9 mouse cellular contexts compared by ENCODE assay signal in the genomic region with DNA sequence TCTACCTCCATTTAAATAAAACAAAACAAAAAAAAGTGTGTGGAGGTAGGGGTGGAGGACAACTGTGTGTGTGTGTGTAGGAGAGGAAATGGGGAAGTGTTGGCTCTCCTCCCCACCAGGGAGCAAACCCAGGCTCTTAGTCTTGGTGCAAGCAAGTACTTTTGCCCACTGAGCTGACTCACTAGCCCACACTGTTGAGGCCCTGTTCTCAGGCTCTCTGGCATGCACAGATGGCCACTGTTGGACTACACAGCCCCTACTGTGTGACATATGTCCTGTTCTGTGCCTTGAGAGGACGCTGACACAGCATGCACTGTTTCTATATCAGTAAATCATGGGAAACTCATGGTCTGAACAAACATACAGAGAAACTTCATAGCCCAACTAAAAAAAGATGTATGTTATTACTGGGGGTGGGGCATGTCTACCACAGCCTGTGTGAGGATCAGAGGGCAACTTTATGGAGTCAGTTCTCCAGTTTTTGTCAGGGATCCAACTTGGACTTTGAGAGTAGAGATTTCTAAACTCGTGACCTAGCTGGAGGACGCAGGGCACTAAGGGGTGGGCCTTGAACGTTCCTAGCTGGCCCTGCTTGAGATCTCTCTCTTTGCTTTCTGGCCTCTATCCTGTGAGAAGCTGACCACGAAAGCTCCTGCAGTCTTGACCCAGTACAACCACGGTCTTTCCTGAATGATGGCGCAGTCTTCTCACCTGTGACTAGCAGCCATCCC. TPM values are rescaled to one million over a fixed set of nuclear protein-coding genes. Genes with fewer than 3 reads are reported as not detected.
DNase-seq lines count a peak whose midpoint lies in the region; ATAC-seq lines count a peak whose summit lies in the region.
"Had no signal": no experiment of that assay in that cellular context is flagged by ENCODE, and none has a peak within 500 bp of the region (broad histone marks: within the 10 kb centered on the region; RNA-seq: fewer than 3 reads in every experiment).

No protein-coding gene starts in this region.

- no peak for ATAC-seq in forebrain, embryonic 15.5 days (replicated peaks)
- ATAC-seq in forebrain, embryonic 13.5 days, result no peak
- no peak for ATAC-seq in kidney, embryonic 14.5 days (ENCODE audit: low FRiP score, low TSS enrichment)
- no peak for ATAC-seq in midbrain, embryonic 14.5 days (ENCODE audit: low FRiP score, low TSS enrichment)
- ATAC-seq in megakaryocyte-erythroid progenitor cell, adult 5-6 weeks (replicated peaks; ENCODE audit: low FRiP score, low TSS enrichment, poor library complexity, severe bottlenecking), result no peak

- H3K4me1 ChIP-seq in forebrain, embryonic 15.5 days, result peaks cover 5% of the 10 kb centered on the region
- H3K4me1 ChIP-seq in forebrain, embryonic 13.5 days, result peaks cover 10% of the 10 kb centered on the region; the same call in 1 of the 2 replicates
- H3K4me1 ChIP-seq in kidney, embryonic 14.5 days (ENCODE audit: control insufficient read depth, insufficient read depth, low read length), result no peaks in the 10 kb centered on the region
- H3K4me1 ChIP-seq in midbrain, embryonic 14.5 days (ENCODE audit: control insufficient read depth, insufficient read depth, low read length), result no peaks in the 10 kb centered on the region

- no peak overlapping the region for H3K4me3 ChIP-seq in forebrain, embryonic 15.5 days
- no peak overlapping the region for H3K4me3 ChIP-seq in forebrain, embryonic 13.5 days
- H3K4me3 ChIP-seq in kidney, embryonic 14.5 days (ENCODE audit: low read length), result no peak overlapping the region
- no peak overlapping the region for H3K4me3 ChIP-seq in midbrain, embryonic 14.5 days (replicated peaks; ENCODE audit: low read depth, low read length)

- WGBS in forebrain, embryonic 15.5 days, result 87% methylated on average over 7 of the region's 7 CpGs
- 88% methylated on average over 7 of the region's 7 CpGs for WGBS in forebrain, embryonic 13.5 days
- 73% methylated on average over 7 of the region's 7 CpGs for WGBS in kidney, embryonic 14.5 days
- 88% methylated on average over 7 of the region's 7 CpGs for whole genome bisulfite sequencing in midbrain, embryonic 14.5 days

- H3K4me2 ChIP-seq in forebrain, embryonic 15.5 days (replicated peaks), result no peak overlapping the region
- no peak overlapping the region for H3K4me2 ChIP-seq in forebrain, embryonic 13.5 days
- H3K4me2 ChIP-seq in kidney, embryonic 14.5 days (replicated peaks; ENCODE audit: low read depth, low read length), result no peak overlapping the region
- H3K4me2 ChIP-seq in midbrain, embryonic 14.5 days (ENCODE audit: low read length), result no peak overlapping the region

- H3K9ac ChIP-seq in forebrain, embryonic 15.5 days (replicated peaks), result no peak overlapping the region
- no peak overlapping the region for H3K9ac ChIP-seq in forebrain, embryonic 13.5 days
- no peak overlapping the region for H3K9ac ChIP-seq in kidney, embryonic 14.5 days (ENCODE audit: low read depth, low read length)
- no peak overlapping the region for H3K9ac ChIP-seq in midbrain, embryonic 14.5 days (replicated peaks; ENCODE audit: low read length)

- H3K27ac ChIP-seq in forebrain, embryonic 15.5 days (replicated peaks), result 0 out of 2 replicates have a peak overlapping the region, but pooled peaks have one; percentile 17
- no peak overlapping the region for H3K27ac ChIP-seq in forebrain, embryonic 13.5 days
- peak overlapping the region; percentile 14; the same call in 1 of the 2 replicates for H3K27ac ChIP-seq in kidney, embryonic 14.5 days (ENCODE audit: low read depth, low read length)
- no peak overlapping the region for H3K27ac ChIP-seq in midbrain, embryonic 14.5 days (replicated peaks; ENCODE audit: low read depth, low read length)

- no peaks in the 10 kb centered on the region for H3K27me3 ChIP-seq in forebrain, embryonic 15.5 days
- H3K27me3 ChIP-seq in forebrain, embryonic 13.5 days, result no peaks in the 10 kb centered on the region
- no peaks in the 10 kb centered on the region for H3K27me3 ChIP-seq in kidney, embryonic 14.5 days (ENCODE audit: control insufficient read depth, insufficient read depth, low read length)
- no peaks in the 10 kb centered on the region for H3K27me3 ChIP-seq in midbrain, embryonic 14.5 days (ENCODE audit: control insufficient read depth, insufficient read depth, low read length)

- H3K9me3 ChIP-seq in forebrain, embryonic 15.5 days, result no peaks in the 10 kb centered on the region
- H3K9me3 ChIP-seq in forebrain, embryonic 13.5 days (replicated peaks), result no peaks in the 10 kb centered on the region
- H3K9me3 ChIP-seq in kidney, embryonic 14.5 days (ENCODE audit: control insufficient read depth, low read length), result no peaks in the 10 kb centered on the region
- no peaks in the 10 kb centered on the region for H3K9me3 ChIP-seq in midbrain, embryonic 14.5 days (ENCODE audit: control insufficient read depth, low read length)

- H3K36me3 ChIP-seq in forebrain, embryonic 15.5 days, result peaks cover 43% of the 10 kb centered on the region
- peaks cover 51% of the 10 kb centered on the region for H3K36me3 ChIP-seq in forebrain, embryonic 13.5 days (ENCODE audit: poor library complexity, severe bottlenecking)
- H3K36me3 ChIP-seq in kidney, embryonic 14.5 days (ENCODE audit: control insufficient read depth, insufficient read depth, low read length), result peaks cover 74% of the 10 kb centered on the region
- peaks cover 52% of the 10 kb centered on the region for H3K36me3 ChIP-seq in midbrain, embryonic 14.5 days (ENCODE audit: control insufficient read depth, insufficient read depth, low read length)

- peak; percentile 78 for DNase-seq in 416B (ENCODE audit: low read depth)
- DNase-seq in cerebellum, adult 8-10 months, result peak; percentile 77
- no peak for DNase-seq in midbrain, embryonic 14.5 days
- DNase-seq in layer of hippocampus, postnatal 10 days (ENCODE audit: low spot score in 2 of 2), result no peak

RNA-seq across cellular contexts. Expression of gene Ccdc8, which starts 10.9 kb away (rescaled TPM):
- polyA plus RNA-seq in forebrain, embryonic 15.5 days (2015; fragmentation: Nextera tagmentation; extraction: Ambion mirVana), result 6.8 and 7.0 TPM in 2 replicates
- 6.0 and 8.6 TPM in 2 replicates for polyA plus RNA-seq in forebrain, embryonic 13.5 days (2015; fragmentation: Nextera tagmentation; extraction: Ambion mirVana)
- polyA plus RNA-seq in kidney, embryonic 14.5 days (2014; fragmentation: Nextera tagmentation; extraction: Ambion mirVana), result 17.5 and 21.4 TPM in 2 replicates
- polyA plus RNA-seq in midbrain, embryonic 14.5 days (2014; fragmentation: Nextera tagmentation; extraction: Ambion mirVana), result 3.1 and 4.5 TPM in 2 replicates
- total RNA-seq in layer of hippocampus, postnatal 10 days (2021), result 1 to 10 TPM; 3.7 to 4.4 TPM
- 0.79 and 2.7 TPM in 2 replicates for total RNA-seq in megakaryocyte-erythroid progenitor cell, adult 5-6 weeks (2014; fragmentation: Nextera tagmentation)
- 1.1 and 5.3 TPM in 2 replicates for total RNA-seq in megakaryocyte-erythroid progenitor cell, adult 5-6 weeks (2017)

RNA-seq across cellular contexts. Expression of gene Gm42372, which starts 20.5 kb away (rescaled TPM):
- 3.7 and 4.3 TPM in 2 replicates for polyA plus RNA-seq in forebrain, embryonic 15.5 days (2015; fragmentation: Nextera tagmentation; extraction: Ambion mirVana)
- 2.5 and 3.0 TPM in 2 replicates for polyA plus RNA-seq in forebrain, embryonic 13.5 days (2015; fragmentation: Nextera tagmentation; extraction: Ambion mirVana)
- polyA plus RNA-seq in kidney, embryonic 14.5 days (2014; fragmentation: Nextera tagmentation; extraction: Ambion mirVana), result 0.29 and 0.47 TPM in 2 replicates
- 6.4 and 8.7 TPM in 2 replicates for polyA plus RNA-seq in midbrain, embryonic 14.5 days (2014; fragmentation: Nextera tagmentation; extraction: Ambion mirVana)
- total RNA-seq in layer of hippocampus, postnatal 10 days (2021), result 10 to 100 TPM; 42.9 to 44.8 TPM
- 0.28 and 0.35 TPM in 2 replicates for total RNA-seq in megakaryocyte-erythroid progenitor cell, adult 5-6 weeks (2014; fragmentation: Nextera tagmentation)
- not detected in 2 replicates for total RNA-seq in megakaryocyte-erythroid progenitor cell, adult 5-6 weeks (2017)

RNA-seq across cellular contexts. Expression of gene Ppp5c, which starts 24.3 kb away (rescaled TPM):
- polyA plus RNA-seq in forebrain, embryonic 15.5 days (2015; fragmentation: Nextera tagmentation; extraction: Ambion mirVana), result 103 and 111 TPM in 2 replicates
- polyA plus RNA-seq in forebrain, embryonic 13.5 days (2015; fragmentation: Nextera tagmentation; extraction: Ambion mirVana), result 103 and 113 TPM in 2 replicates
- polyA plus RNA-seq in kidney, embryonic 14.5 days (2014; fragmentation: Nextera tagmentation; extraction: Ambion mirVana), result 103 and 115 TPM in 2 replicates
- polyA plus RNA-seq in midbrain, embryonic 14.5 days (2014; fragmentation: Nextera tagmentation; extraction: Ambion mirVana), result 112 and 118 TPM in 2 replicates
- 100 to 1,000 TPM; 142 to 148 TPM for total RNA-seq in layer of hippocampus, postnatal 10 days (2021)
- total RNA-seq in megakaryocyte-erythroid progenitor cell, adult 5-6 weeks (2014; fragmentation: Nextera tagmentation), result 148 and 150 TPM in 2 replicates
- 58.8 and 82.4 TPM in 2 replicates for total RNA-seq in megakaryocyte-erythroid progenitor cell, adult 5-6 weeks (2017)

RNA-seq across cellular contexts. Expression of gene Pnmal1, which starts 43.9 kb away (rescaled TPM):
- polyA plus RNA-seq in forebrain, embryonic 15.5 days (2015; fragmentation: Nextera tagmentation; extraction: Ambion mirVana), result 47.9 and 53.1 TPM in 2 replicates
- polyA plus RNA-seq in forebrain, embryonic 13.5 days (2015; fragmentation: Nextera tagmentation; extraction: Ambion mirVana), result 37.0 and 40.8 TPM in 2 replicates
- polyA plus RNA-seq in kidney, embryonic 14.5 days (2014; fragmentation: Nextera tagmentation; extraction: Ambion mirVana), result 0.51 and 0.74 TPM in 2 replicates
- 60.8 and 69.8 TPM in 2 replicates for polyA plus RNA-seq in midbrain, embryonic 14.5 days (2014; fragmentation: Nextera tagmentation; extraction: Ambion mirVana)
- 10 to 100 TPM; 59.8 to 62.2 TPM for total RNA-seq in layer of hippocampus, postnatal 10 days (2021)
- total RNA-seq in megakaryocyte-erythroid progenitor cell, adult 5-6 weeks (2014; fragmentation: Nextera tagmentation), result not detected in 2 replicates
- not detected in 2 replicates for total RNA-seq in megakaryocyte-erythroid progenitor cell, adult 5-6 weeks (2017)
- total RNA-seq: heart, adult 18-20 months had no signal

RNA-seq across cellular contexts. Expression of gene Hif3a, which starts 58.8 kb away (rescaled TPM):
- polyA plus RNA-seq in forebrain, embryonic 15.5 days (2015; fragmentation: Nextera tagmentation; extraction: Ambion mirVana), result 4.3 and 4.9 TPM in 2 replicates
- polyA plus RNA-seq in forebrain, embryonic 13.5 days (2015; fragmentation: Nextera tagmentation; extraction: Ambion mirVana), result 4.7 and 5.8 TPM in 2 replicates
- polyA plus RNA-seq in kidney, embryonic 14.5 days (2014; fragmentation: Nextera tagmentation; extraction: Ambion mirVana), result 14.2 and 19.7 TPM in 2 replicates
- polyA plus RNA-seq in midbrain, embryonic 14.5 days (2014; fragmentation: Nextera tagmentation; extraction: Ambion mirVana), result 1.5 and 4.6 TPM in 2 replicates
- total RNA-seq in layer of hippocampus, postnatal 10 days (2021), result 10 to 100 TPM in 1 of 2 experiments, 1 to 10 TPM in 1; 7.4 to 10.1 TPM
- 22.8 and 39.3 TPM in 2 replicates for total RNA-seq in megakaryocyte-erythroid progenitor cell, adult 5-6 weeks (2014; fragmentation: Nextera tagmentation)
- total RNA-seq in megakaryocyte-erythroid progenitor cell, adult 5-6 weeks (2017), result 2.9 and 3.7 TPM in 2 replicates

Comparison
In these comparisons a context has a peak if more than half of its experiments do, and no peak if none do; other contexts are left out.
1. H3K27ac ChIP-seq: peak in forebrain, embryonic 15.5 days (single experiment) and kidney, embryonic 14.5 days (single experiment); none in forebrain, embryonic 13.5 days (single experiment) and midbrain, embryonic 14.5 days (single experiment).
2. DNase-seq: peak in 416B (single experiment) and cerebellum, adult 8-10 months (single experiment); none in midbrain, embryonic 14.5 days (single experiment) and layer of hippocampus, postnatal 10 days (0 of 2).